Mouse (Mus musculus) urinary bladder, postnatal 25 days (tissue): Measurements from ENCODE around the gene Tle6.

Experiments used
- DNase-seq: peaks from one replicate; pipeline ENCODE4 v3.0.0; 2022; ENCODE audit warnings: low spot score

Gene Tle6

GRCm38 (mm10) chr10:81562411-81562810 lies 38.5 kb downstream of the Tle6 start:
- DNase-seq: no peak

GRCm38 (mm10) chr10:81560719-81561459 lies 40.0 kb downstream of the Tle6 start:
- no peak for DNase-seq

GRCm38 (mm10) chr10:81559627-81560539 lies 41.0 kb downstream of the Tle6 start:
- DNase-seq: peak; percentile 74

DNA sequence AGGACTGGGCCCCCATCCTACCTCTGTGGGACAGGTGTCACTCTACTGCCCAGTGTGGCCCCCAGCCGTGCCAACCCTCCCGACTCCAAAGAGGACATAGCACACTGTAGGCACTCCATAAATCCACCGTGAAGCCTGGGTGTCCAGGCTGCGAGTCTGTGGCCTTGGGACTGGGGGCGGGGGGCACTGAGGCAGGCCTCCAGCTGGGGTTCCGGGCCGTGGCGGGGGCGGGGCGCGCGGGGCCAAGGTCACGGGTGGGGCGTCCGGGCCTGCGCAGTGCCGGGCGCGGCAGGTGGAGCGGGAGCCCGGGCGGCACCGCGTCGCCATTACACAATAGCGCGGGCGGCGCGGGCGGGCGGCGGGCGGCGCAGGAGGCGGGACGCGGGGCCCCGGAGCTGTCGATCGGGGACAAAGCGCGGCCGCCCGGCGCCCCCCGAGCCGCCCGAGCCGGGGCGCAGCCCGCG lies 41.7 kb downstream of the Tle6 start, which contains the start of gene Aes:
TSS of gene Aes (plus strand) at position 326 of the 464 bp plus-strand sequence.
- DNase-seq: peak; percentile 77

GRCm38 (mm10) chr10:81557491-81557890 lies 43.4 kb downstream of the Tle6 start:
- DNase-seq: no peak

- no peak for DNase-seq
Measured at GRCm38 (mm10) chr10:81556282-81556681, 44.6 kb downstream of the Tle6 start.

- no peak for DNase-seq
Measured at GRCm38 (mm10) chr10:81553807-81554755, 46.8 kb downstream of the Tle6 start.

DNA sequence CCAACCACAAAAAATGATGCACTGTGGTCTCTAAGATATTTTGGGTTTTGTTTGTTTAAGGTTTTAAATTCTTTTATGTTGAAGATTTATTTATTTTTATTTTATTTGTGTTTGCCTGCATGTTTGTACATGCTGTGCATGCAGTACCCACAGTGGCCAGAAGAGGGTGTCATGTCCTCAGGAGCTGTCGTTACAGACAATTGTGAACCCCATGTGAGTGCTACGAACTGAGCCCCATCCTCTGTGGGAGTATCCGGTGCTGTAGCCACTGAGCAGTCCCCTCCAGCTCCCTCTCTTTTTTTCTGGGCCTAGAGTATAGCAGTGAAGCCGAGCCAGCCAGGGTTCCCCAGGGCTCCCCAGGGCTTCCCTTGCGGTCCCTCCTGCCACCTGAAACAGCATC lies 47.6 kb downstream of the Tle6 start:
- no peak for DNase-seq

- peak; percentile 74 for DNase-seq
Measured at GRCm38 (mm10) chr10:81551597-81552102, 49.2 kb downstream of the Tle6 start.

DNA sequence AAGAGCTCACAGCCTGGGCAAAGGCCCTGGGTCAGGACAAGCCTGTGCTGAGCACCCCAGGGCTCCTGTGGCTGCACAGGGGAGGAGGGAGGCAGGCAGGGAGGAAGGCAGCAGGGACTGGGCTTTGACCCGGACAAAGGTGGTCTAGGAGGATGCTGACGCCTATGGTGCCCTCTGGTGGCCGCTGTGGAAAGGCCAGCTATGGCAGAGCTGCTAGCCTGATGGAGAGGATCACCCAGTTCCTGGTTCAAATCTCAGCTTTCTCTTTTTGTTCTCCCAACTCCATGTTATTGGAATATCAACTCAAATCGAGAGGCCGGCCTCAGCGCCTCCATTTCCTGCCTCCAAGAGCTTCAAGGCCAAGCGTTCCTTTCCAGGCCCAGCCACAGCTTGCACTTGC lies 50.6 kb downstream of the Tle6 start:
- peak; percentile 62 for DNase-seq

DNA sequence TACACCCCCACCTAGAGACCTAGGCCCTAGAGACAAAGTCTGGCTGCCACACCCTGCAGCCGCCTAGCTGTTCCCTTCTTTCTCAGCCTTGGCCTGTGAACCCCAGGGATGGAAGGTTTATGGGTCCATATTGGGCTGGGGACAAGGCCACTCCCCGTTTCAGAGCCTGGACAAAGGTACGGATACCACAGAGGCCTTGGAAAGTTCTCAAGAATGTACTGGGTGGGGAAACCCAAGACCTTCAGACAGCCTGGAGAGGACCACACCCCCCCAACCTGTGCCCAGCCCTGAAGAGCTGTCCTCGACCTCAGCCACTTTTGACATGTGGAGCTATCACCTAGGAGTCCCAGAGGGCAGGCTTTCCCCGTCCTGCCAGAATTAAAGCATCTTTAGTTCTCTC lies 51.9 kb downstream of the Tle6 start:
- DNase-seq: no peak

- no peak for DNase-seq
Measured at GRCm38 (mm10) chr10:81546788-81547571, 53.9 kb downstream of the Tle6 start.

GRCm38 (mm10) chr10:81546332-81546731 lies 54.5 kb downstream of the Tle6 start:
- DNase-seq: no peak

GRCm38 (mm10) chr10:81545161-81545747 lies 55.6 kb downstream of the Tle6 start, which contains the start of gene Gna11:
Gna11 (minus strand) TSS chr10:81545190.
- DNase-seq: peak; percentile 100

DNA sequence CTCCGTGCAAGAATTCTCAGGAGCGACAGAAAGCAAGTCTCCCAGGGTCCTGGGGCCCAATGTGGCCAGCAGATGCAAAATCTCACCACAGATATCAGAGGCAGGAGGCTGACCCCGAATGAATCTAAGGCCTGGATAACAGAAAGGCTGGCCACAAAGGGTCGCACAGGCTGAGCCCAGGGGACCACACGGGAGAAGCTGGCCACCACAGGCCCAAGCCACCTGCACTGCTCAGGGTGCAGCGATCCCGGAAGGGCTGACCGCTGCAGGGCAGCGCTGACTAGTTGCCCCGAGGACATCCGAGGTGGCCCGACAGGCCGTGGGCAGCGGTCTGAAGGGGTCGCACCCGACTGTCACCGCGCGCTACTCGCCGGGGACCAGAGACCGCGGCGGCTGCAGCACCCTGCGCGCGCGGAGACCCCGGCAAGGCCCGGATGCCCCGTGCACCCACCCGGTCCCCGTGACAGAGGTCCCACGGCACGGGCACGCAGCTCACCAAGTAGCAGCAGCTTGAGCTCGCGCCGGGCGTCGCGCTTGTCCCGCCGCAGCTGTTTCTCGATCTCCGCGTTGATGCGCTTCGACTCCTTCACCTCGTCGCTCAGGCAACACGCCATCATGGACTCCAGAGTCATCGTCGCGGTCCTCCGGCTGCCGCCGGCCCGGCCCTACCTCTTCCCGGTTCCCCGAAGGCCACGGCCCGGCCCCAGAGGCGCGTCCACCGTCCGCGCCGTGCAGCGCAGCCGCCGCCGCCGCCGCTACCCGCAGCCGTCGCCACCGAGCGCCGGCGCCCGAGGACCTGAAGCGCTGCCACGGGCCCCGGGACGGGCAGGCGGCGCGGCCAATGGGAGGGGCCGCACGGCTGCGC lies 56.3 kb downstream of the Tle6 start:
- no peak for DNase-seq

- DNase-seq: no peak
Measured at GRCm38 (mm10) chr10:81543633-81544032, 57.2 kb downstream of the Tle6 start.

- DNase-seq: no peak
Measured at GRCm38 (mm10) chr10:81542727-81543460, 58.0 kb downstream of the Tle6 start.

DNA sequence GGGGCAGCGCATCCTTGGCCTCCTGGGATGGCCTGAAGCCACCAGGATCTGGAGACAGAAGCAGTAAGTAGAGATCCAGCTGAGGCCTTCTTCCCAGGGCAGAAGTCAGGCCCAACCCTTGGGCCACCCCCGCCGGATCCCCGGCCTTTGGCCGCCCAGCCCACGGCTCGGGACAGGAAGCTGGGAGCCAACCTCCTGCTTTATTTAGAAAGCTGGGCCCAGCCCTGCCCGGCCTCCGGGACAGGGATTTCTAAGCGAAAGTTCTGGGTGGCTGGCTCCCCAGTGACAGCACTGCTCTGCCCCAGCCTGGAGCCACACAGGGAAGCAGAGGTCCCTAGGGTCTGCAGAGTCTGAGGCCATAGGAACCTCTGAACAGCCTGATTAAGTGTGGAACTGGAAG lies 59.1 kb downstream of the Tle6 start:
- peak; percentile 31 for DNase-seq

- DNase-seq: no peak
Measured at GRCm38 (mm10) chr10:81541363-81541762, 59.5 kb downstream of the Tle6 start.
